Mouse (Mus musculus): ENCODE results near the gene Rnf114.
A peak's percentile ranks its signal among the peaks of the same experiment; 100 is the strongest.

Gene Rnf114

DNA sequence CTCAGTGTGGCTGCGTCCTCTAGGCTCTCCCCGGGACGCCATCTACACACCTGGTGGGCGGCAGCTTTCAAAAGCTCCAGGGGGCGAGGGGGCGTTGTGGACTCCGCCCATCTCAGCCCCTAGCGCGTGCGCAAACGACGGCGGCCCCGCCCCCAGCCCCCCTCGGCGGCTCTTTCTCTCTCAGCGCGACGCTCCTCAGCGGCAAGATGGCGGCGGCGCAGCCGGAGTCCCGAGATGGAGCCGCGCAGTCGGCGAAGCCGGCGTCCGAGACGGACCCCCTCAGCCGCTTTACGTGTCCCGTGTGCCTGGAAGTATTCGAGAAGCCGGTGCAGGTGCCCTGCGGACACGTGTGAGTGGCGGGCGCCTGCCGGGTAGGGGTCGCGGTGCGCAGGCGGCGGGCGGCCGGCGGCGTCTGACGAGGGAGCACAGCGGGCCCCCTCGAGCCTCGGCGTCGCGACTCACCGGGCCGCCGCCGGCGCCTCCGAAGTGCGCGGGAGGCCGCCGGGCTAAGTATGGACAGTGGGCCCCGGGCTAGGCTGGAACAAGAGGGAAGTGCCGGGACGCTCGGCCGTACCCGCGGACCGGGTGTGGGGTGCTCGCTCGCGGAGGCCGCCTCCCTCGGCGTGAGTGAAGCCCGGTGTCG, 10.9 kb downstream of the Rnf114 start:
- DNase-seq (ENCODE audit: low spot score in 2 of 2) = peak; percentile 81 to 86

DNA sequence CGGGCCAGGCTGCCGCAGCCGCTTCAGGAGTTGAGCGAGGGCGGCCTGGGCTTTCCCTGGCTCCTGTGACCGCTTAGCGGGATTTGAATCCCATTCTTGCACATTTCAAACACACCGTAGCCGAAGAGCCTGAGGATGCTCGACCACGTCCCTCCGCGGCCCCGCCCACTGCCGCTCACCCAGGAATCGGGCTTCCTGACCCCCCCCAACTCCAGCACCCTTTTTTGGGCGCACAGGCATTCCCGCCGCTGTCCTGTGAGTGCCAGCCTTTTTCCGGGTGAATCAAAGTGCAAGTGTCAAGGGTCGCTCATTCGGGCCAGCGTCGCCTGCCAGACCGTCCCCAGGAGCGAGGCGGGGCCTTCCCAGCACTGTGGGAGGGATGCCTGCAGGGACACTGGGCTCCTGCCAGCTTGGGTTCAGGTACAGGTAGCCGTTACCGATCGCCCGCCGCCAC, 11.5 kb downstream of the Rnf114 start:
- peak in 1 of 2 experiments; percentile 47 for DNase-seq (ENCODE audit: low spot score in 2 of 2)

DNA sequence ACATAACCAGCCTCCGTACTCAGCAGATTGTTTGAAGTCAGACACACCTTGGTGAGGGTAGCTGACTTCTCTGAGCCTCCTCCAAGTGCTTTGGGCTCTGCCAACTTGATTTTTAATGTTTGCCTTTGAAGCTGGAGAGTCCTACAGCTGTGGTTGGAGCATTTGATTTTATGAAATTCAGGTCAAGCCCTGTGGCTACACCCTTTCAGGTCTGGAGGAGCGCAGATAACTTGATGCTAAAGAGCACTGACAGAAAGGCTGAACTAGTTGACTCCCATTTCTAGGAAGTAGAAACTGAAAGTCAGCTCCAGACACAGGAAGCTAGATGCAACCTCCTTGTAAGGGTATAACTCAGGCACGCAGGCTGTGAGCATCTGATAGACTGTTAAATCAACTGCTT, 12.7 kb downstream of the Rnf114 start:
- DNase-seq (ENCODE audit: low spot score in 2 of 2) = no peak

DNA sequence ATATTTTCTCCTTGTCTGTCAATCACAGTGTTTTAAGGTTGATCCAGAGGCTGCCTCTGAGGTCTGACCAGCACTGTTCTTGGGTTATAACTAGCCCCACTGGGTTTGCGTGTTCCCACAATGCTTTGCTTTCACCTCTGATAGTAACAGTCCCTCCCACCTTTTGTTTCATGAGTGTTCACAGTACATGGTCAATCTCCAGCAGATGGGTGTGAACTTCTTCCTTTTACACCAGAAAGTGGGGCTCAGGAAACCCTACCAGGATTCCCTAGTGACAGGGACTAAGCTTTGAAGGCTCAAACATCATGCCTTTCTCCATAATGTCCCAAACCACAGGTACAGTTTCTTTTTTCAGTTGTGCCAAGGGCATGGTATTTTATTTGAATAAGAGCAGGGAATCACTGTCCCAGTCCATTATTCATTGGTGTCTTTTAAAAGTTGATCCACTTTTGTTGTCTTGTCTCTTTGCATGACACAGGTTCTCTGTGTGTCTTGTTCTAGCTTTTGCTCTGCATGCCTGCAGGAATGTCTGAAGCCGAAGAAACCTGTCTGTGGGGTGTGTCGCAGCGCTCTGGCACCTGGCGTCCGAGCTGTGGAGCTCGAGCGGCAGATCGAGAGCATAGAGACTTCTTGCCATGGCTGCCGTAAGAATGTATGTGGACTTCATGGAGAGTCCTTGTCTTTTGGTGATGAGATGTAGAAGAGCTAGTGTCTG, 14.3 kb downstream of the Rnf114 start:
- DNase-seq (ENCODE audit: low spot score in 2 of 2) = no peak

DNA sequence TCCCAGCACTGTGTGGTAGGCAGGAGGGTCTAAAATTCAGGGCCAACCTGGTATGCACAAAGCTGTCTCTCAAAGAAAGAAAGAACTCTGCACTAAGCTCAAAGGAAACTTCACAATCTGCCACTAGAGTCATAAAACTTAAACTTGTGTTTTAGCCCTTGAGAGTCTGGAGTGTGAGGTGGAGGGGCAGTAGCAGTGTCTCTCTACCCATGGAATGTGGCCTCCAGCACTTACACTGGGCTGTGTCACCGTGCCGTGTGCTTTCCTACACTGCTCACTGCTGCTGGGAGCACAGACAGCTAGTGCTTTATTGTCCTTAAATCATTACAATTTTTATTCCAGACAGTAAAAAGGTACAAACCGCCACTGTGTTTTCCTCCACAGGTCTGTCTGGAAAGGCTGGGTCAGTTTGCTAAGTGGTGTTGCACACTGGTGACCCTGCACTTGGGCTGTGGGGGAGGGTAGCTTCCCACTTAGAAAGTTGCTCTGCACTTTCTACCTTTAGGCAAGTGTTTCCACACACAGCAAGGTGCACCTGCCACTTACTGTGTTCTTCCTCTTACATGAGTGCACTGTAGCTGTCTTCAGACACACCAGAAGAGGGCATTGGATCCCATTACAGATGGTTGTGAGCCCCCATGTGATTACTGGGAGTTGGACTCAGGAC, 15.4 kb downstream of the Rnf114 start:
- no peak for DNase-seq (ENCODE audit: low spot score in 2 of 2)

DNA sequence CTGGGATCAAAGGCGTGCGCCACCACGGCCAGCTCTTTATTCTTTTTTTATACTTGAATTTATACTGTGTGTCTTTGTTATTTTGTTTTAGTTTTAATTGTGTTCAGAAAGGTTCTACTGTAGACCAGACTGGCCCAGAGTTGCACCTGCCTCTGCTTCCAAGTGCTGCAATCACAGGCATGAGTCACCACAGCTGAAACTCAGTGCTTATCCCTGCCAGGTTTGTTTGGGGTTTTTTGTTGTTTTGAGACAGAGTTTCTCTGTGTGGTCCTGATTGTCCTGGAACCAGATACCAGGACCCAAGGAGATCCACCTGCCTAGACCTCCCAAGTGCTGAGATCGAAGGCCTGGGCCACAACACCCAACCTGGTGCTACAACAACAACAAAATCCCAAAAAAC, 16.1 kb downstream of the Rnf114 start:
- no peak for DNase-seq (ENCODE audit: low spot score in 2 of 2)

DNA sequence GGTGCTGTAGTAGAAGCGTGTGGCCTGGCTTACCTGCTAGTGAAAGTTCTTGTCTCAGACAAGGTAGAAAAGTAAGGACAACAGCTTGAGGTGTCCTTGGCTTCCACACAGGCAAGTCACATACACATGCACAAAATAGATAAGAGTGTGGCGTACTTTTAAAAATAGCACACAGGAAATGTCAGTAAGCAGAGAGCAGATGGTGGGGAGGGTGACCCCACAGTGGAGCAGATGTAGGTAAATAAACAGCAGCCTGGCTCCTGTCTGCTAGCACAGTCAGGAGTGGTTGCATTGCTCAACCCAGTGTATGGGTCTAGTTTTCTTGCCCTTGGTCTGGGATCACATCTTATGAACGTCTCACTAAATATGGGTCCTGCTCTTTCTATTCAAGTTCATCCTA, 18.0 kb downstream of the Rnf114 start:
- no peak for DNase-seq (ENCODE audit: low spot score in 2 of 2)

DNA sequence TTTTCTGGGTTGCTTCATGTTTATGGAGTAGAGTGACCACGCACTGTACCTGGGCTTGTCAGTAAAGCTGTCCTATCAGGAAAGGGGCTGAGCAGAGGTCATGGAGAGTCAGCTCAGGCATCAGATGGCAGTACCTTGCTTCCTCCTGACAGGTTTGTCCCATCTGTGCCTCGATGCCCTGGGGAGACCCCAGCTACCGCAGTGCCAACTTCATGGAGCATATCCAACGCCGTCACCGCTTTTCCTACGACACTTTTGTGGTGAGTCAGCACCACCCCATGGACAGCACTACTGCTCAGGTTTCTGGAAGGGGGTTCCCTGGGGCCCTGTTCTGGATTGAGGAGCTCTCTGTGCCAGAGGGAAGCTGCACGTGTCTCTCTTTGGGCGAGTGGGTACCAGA, 19.9 kb downstream of the Rnf114 start:
- DNase-seq (ENCODE audit: low spot score in 2 of 2) = no peak

DNA sequence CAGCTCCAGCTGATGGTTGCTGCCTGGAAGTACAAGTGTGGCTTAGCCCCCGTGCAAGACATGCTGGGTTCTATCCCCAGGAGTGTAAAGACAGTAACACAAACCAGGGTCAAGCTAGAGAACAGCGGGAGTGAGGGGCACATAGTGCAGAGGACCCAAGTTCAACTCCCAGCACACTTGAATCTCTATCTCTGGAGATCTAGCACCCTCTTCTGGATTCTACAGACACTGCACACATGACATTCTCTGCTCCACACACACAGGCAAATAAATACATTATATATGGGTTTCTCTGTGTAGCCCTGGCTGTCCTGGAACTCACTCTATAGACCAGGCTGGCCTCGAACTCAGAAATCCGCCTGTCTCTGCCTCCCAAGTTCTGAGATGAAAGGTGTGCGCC, 20.5 kb downstream of the Rnf114 start:
- no peak for DNase-seq (ENCODE audit: low spot score in 2 of 2)

DNA sequence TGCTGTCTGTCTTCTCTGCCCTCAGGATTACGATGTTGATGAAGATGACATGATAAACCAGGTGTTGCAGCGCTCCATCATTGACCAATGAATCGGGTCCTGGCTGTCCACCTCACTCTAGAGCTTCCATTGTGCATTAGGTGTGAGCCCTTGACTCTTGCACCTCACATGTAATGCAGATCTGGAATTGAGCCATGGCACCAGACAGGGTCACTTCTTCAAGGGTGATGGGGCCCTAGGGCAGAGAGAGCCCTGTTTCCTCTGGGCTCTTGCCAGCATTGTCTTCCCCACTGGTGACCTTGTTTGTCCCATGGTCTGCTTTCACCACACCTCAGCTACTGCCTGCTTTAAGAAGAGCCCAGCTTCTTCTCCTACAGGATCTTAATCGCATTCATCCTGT, 22.2 kb downstream of the Rnf114 start:
- no peak for DNase-seq (ENCODE audit: low spot score in 2 of 2)

DNA sequence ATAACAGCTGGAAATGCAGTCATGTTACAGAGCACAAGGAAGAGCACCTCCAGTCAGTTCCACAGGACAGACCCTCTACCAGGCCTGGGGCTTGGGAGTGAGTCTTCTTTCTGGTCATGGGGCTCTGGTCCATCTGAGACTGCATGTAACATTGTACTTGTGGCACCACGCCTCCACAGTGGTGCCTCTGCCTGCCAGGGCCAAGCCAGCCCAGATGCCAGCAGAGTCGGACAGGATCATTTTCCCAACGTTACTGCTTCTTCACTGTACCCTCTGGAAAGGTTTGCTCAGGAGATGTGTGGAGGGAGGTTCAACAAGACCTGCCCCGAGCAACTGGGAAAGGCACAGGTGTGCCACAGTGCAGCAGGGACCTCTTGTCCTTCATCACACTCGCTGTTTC, 23.2 kb downstream of the Rnf114 start:
- no peak for DNase-seq (ENCODE audit: low spot score in 2 of 2)

DNA sequence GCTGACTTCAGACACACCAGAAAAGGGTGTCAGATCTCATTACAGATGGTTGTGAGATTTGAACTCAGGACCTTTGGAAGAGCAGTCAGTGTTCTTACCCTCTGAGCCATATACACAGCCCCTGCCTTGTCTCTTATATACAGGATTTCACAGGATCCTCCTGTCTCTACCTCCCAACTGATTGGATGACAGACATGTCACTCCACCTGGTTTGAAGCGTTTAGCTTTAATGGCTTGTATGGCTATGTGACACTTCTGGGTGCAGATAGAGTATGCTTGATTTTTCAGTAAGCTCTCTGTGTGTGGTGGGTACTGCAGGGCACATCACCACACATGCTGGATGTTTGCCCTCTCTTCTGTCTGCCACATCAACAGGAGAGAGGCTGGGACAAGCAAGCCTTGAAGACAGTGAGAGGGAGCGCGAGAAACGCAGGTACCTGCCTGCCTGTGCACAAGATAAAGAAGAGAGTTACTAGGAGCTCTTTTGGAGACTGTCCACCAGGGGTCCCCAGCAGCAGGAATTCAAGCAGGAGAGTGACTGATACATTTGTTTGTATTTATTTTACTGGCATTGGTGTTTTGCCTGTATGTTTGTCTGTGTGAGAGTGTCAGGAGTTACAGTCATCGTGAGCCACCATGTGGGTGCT, 27.3 kb downstream of the Rnf114 start:
- no peak for DNase-seq (ENCODE audit: low spot score in 2 of 2)

DNA sequence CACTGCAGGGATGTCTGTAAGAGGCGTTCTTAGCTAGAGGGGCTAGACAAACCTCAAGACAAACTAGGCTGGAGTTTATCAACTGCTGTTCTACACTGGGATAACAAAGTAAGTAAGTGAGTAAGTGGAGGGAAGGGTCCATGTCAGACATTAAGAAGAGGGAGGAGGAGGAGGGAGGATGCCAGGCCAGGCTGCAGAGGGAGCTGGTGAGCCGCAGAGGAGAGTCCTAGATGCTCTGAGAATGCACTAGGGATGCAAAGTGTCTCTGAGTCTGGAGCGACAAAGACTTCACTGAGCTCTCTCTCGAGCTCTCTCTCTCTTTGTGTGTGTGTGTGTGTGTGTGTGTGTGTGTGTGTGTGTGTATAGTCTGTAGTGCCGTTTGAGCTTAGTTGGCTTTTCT, 35.8 kb downstream of the Rnf114 start:
- no peak for DNase-seq (ENCODE audit: low spot score in 2 of 2)

DNA sequence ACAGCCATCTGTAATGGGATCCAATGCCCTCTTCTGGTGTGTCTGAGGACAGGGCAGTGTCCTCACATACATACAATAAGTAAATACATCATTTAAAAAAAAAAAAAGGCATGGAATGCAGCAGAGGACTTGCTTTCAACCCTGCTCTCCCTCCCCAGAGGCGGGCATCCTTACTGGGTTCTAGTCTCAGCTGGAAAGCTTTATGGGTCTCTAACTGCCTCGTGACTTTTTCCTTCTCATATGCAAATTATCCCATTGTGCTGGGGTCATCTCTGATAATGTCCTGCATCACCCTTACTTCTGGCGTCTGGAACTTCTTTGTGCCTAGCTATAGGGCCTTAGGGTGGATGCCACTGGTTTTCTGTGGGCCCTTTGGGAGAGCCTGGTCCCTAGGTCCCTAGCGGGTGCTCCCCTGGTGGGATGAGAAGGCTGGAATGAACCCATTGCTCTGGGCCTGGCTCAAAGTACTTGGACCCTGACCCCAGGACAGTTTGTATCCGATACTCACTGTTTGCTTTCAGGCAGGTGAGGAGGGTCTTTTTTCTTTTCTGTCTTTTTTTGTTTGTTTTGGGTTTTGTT, 37.6 kb downstream of the Rnf114 start:
- DNase-seq (ENCODE audit: low spot score in 2 of 2) = no peak

DNA sequence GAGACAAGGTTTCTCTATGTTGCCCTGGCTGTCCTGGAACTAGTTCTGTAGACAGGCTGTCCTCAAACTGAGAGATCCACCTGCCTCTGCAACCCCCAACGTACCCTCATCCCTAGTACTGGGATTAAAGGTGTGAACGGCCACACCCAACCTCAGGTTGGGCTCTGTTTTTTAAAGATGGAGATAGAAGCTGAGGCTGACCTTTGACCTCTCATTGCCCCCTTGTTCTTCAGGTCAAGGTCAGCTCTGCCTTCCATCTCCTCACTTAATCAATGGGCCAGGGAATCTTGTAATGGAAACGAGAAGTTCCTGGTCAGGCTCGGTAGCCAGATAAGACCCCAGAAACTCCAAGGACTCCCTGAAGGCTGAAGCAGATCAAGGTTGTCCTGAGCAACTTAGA, 38.1 kb downstream of the Rnf114 start:
- DNase-seq (ENCODE audit: low spot score in 2 of 2) = no peak

DNA sequence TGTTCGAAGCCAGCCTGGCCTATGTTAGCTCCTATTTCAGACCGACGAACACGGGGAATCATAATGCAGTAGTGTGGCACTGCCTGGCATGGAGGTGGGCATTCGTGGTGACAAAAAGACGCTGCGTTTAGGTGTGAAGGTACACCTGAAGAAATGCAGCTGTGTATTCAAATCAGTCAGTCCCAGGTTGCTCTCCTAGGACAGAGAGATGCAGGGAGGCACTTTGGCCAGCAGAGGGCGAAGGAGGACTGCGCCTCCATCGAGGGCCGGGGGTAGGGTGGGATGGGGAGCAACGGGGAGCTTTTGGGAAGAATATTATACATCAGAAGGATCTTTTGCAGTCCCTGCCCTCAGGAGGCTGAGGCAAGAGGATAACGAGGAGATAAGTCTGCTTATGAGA, 39.7 kb downstream of the Rnf114 start:
- DNase-seq (ENCODE audit: low spot score in 2 of 2) = no peak

DNA sequence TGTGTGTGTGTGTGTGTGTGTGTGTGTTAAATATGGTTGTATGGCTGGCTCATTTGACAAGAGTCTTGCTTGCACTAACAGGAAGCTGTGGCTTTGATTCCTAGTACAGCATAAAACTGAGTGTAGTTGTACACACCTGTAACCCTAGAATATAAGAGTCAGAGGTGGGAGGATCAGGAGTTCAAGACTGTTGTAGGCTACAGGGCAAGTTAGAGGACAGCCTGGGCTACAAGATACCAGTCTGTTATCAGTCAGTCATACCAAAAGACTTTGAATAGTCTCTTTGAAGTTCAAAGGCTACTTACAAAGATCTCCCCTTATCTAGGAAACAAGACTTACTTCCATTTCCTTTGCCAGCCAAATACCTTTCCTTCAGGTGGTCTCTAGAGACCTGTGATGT, 41.4 kb downstream of the Rnf114 start:
- DNase-seq (ENCODE audit: low spot score in 2 of 2) = no peak

DNA sequence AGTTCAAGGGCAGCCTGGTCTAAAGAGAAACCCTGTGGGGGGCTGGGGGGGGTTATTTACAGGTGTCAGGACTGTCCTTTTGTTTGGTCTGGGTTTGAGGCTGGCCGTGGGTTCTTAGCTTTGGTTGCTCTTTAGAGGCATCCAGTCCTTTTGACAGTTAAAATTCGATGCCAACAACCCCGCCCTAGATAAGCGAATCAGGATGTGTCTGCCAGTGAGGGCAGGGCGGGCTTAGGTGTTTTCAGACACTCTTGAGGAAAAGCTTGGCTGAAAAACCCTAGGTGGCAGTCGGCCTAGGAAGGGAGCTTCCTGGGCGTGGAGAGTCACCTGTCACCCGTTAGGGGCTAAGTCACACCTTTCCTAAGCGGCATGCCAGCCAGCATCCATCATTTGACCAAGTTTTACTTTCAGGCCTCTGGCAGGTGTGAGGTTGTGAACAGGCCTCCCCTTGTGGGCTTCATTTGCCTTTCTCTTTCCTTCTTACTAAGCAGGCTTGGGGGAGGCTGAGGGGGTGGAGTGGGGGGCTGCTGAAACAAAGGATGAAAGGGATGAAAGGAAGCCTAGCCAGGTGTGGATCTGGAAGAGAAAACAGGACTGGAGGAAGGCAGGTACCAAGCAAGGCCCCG, 44.0 kb downstream of the Rnf114 start:
- DNase-seq (ENCODE audit: low spot score in 2 of 2) = no peak

DNA sequence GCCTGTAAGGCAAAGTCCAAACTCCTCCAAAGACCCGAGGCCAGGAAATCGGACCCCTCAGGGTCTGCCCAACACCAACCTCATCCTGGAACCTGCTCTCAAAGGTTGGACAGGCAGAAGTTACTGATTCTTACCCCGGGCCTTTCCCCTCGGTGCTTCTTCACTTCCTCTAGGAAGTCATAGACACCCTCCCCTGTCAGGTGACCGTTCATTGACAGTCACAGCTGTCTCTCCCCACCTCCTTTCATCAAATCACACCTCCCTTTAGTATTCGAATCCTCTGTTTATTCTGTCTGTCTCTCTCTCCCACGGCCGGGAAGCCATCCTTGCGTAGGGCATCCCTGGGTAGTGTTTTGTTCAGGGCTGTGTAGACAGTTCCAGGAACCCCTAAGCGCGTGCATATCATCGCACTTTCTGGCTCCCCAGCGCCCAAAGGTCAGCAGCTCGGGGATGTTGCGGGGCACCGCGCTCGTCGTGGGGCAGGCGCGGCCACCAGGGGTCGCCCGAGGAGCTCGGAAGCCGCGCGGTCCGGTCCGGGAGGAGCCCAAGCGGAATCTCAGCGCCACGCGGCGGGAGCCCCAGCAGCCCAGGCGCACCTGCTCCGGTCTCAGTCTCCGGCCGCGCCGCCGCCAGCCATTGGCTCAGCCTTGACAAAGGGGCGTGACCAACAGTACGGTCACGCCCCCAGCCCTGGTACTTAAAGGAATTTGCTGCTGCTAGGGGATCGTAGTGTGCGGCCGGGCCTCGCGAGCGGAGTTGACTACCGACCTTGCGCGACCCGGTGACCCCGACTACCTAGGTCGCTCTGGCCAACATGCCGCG, 45.2 kb downstream of the Rnf114 start, which contains the start of gene Snai1:
Snai1 (plus strand) TSS at position 720 of the 822 bp plus-strand sequence.
- peak; percentile 66 to 82 for DNase-seq (ENCODE audit: low spot score in 2 of 2)

DNA sequence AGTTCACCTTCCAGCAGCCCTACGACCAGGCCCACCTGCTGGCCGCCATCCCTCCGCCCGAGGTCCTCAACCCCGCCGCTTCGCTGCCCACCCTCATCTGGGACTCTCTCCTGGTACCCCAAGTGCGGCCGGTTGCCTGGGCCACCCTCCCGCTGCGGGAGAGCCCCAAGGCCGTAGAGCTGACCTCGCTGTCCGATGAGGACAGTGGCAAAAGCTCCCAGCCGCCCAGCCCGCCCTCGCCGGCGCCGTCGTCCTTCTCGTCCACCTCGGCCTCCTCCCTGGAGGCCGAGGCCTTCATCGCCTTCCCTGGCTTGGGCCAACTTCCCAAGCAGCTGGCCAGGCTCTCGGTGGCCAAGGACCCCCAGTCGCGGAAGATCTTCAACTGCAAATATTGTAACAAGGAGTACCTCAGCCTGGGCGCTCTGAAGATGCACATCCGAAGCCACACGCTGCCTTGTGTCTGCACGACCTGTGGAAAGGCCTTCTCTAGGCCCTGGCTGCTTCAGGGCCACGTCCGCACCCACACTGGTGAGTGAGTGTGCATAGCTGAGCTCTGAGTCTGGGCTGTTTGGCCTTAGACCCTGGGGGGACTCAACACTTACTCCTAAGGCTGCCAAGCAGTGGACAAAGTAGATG, 46.3 kb downstream of the Rnf114 start:
- no peak for DNase-seq (ENCODE audit: low spot score in 2 of 2)
